9 mouse cellular contexts compared by ENCODE assay signal in the genomic region with DNA sequence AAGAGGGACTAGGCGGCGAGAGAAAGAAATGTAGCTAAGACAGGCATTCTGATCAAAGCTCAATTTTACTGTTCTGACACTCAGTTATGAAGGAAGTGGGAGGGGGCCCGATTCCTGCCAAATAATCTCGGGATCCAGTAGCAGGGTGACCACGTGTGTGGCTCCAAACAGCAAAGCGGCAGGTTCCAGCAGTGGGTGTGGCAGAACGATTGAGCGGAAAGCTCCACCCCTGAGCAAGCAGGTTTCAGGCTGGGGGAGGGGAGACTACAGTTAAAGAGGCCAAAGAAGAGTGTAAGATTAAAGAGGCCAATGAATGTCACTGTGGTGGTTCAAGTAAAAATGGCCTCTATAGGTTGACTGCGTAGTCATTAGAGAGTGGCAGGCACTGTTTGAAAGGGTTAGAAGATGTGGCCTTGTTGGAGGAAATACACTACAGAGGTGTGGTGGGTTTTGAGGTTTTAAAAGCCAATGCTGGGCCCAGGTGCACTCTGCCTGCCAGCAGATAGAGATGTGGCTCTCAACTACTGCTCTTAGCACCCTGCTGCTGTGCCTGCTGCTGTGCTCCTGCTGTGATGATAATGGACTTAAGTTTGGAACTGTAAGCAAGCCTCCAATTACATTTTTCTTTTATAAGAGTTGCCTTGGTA.
A peak's percentile ranks its signal among the peaks of the same experiment; 100 is the strongest.
DNase-seq lines count a peak whose midpoint lies in the region; ATAC-seq and TF ChIP-seq lines count a peak whose summit lies in the region.
"Had no signal": no experiment of that assay in that cellular context is flagged by ENCODE, and none has a peak within 500 bp of the region (broad histone marks: within the 10 kb centered on the region; RNA-seq: fewer than 3 reads in every experiment).

No protein-coding gene starts in this region.

- no peaks in the 10 kb centered on the region for H3K9me3 ChIP-seq in intestine, postnatal 0 days (ENCODE audit: control insufficient read depth)
- H3K9me3 ChIP-seq in lung, embryonic 16.5 days (ENCODE audit: control insufficient read depth, low read length) = no peaks in the 10 kb centered on the region
- H3K9me3 ChIP-seq: hindbrain, embryonic 10.5 days had no signal

- H3K27ac ChIP-seq in intestine, postnatal 0 days (ENCODE audit: low read depth, low read length) = no peak overlapping the region
- H3K27ac ChIP-seq in lung, embryonic 16.5 days (ENCODE audit: low read length) = no peak overlapping the region
- H3K27ac ChIP-seq: hindbrain, embryonic 10.5 days had no signal

- no peak overlapping the region for H3K9ac ChIP-seq in intestine, postnatal 0 days (ENCODE audit: low read depth, low read length)
- H3K9ac ChIP-seq in lung, embryonic 16.5 days (ENCODE audit: low read length) = no peak overlapping the region

- H3K4me3 ChIP-seq in intestine, postnatal 0 days (ENCODE audit: low read depth, low read length) = no peak overlapping the region
- H3K4me3 ChIP-seq in lung, embryonic 16.5 days (ENCODE audit: low read length) = no peak overlapping the region
- H3K4me3 ChIP-seq: hindbrain, embryonic 10.5 days had no signal

- H3K27me3 ChIP-seq in intestine, postnatal 0 days (replicated peaks; ENCODE audit: control insufficient read depth, insufficient read depth, low read length) = no peaks in the 10 kb centered on the region
- no peaks in the 10 kb centered on the region for H3K27me3 ChIP-seq in lung, embryonic 16.5 days (ENCODE audit: control insufficient read depth, insufficient read depth, low read depth, low read length)

- no peak for TF ChIP-seq CTCF in intestine, postnatal 0 days (IDR thresholded peaks at IDR 0.05; ENCODE audit: low read depth)

- DNase-seq in embryo, embryonic 11 days = peak; percentile 2
- DNase-seq in embryo, embryonic 10.5 days (ENCODE audit: low spot score) = no peak
- DNase-seq in ZHBTc4 (ENCODE audit: low read depth, low spot score) = peak; percentile 62
- no peak for DNase-seq in layer of hippocampus, adult 9-10 months (ENCODE audit: low spot score)
- DNase-seq in retina, embryonic 14.5 days (ENCODE audit: low spot score) = no peak
- DNase-seq in gastrocnemius, postnatal 25 days = no peak

- no peaks in the 10 kb centered on the region for H3K4me1 ChIP-seq in intestine, postnatal 0 days (replicated peaks; ENCODE audit: control insufficient read depth, insufficient read depth, low read length)
- no peaks in the 10 kb centered on the region for H3K4me1 ChIP-seq in lung, embryonic 16.5 days (replicated peaks; ENCODE audit: control insufficient read depth, insufficient read depth, low read length)

- ATAC-seq in intestine, postnatal 0 days = no peak
- peak; percentile 31; the same call in 1 of the 2 replicates for ATAC-seq in lung, embryonic 16.5 days (ENCODE audit: low read depth)

- WGBS in intestine, postnatal 0 days = 11% methylated on average over 9 of the region's 9 CpGs
- WGBS in lung, embryonic 16.5 days = 10% methylated on average over 9 of the region's 9 CpGs

- peak overlapping the region; percentile 44 for H3K4me2 ChIP-seq in intestine, postnatal 0 days (replicated peaks; ENCODE audit: low read depth)
- H3K4me2 ChIP-seq in lung, embryonic 16.5 days (ENCODE audit: low read depth, low read length) = no peak overlapping the region

- no peaks in the 10 kb centered on the region for H3K36me3 ChIP-seq in intestine, postnatal 0 days (ENCODE audit: control insufficient read depth, insufficient read depth)
- H3K36me3 ChIP-seq in lung, embryonic 16.5 days (ENCODE audit: control insufficient read depth, insufficient read depth, low read length) = no peaks in the 10 kb centered on the region
- H3K36me3 ChIP-seq: hindbrain, embryonic 10.5 days had no signal

Comparison
In these comparisons a context has a peak if more than half of its experiments do, and no peak if none do; other contexts are left out.
1. DNase-seq: peak in embryo, embryonic 11 days (single experiment) and ZHBTc4 (single experiment); none in embryo, embryonic 10.5 days (single experiment), layer of hippocampus, adult 9-10 months (single experiment), retina, embryonic 14.5 days (single experiment) and gastrocnemius, postnatal 25 days (single experiment).